Mouse (Mus musculus) ES-E14 (cell line): ENCODE results near the gene Nubp2.

Experiments used
- MAFK ChIP-seq: IDR thresholded peaks from 2 replicates; pipeline ENCODE4 v1.6.1; 2014; ENCODE audit warnings: mild to moderate bottlenecking, low read depth, low read length, inconsistent platforms; ENCODE audit not compliant: insufficient read depth
- ZC3H11A ChIP-seq: IDR thresholded peaks from 2 replicates; pipeline ENCODE4 v1.6.1; 2012; ENCODE audit warnings: low read depth, mild to moderate bottlenecking, inconsistent platforms, low read length, borderline replicate concordance

DNA sequence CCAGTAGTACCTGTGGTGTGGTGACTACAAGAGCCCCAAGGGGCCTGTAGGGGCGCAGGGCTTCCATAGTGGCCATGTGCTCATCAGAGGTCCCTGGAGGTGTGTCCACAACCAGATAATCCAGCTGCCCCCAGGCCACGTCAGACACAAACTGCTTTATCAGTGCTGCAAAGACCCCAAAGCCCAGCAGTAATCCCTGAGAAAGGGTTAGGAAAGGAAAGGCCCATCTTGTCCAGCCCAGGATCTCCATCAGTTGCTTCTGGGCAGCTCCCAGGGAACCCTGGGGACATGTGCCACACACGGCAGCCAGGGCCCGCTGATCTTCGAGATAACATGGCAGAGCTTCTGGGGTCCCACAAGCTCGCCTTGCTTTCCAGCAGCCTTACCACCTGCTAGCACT is 1.8 kb downstream of the Nubp2 start:
- TF ChIP-seq ZC3H11A: no peak
- no peak for TF ChIP-seq MAFK
